Mouse (Mus musculus) midbrain, embryonic 16.5 days (tissue): ENCODE measurements at regions not wholly inside any gene's neighbourhood (a gene's known extent, or its start where the extent isn't known, plus 50 kb on each side); places are given as distances from the start of the nearest gene placed in this dataset.

ENCODE experiments used
- ATAC-seq: fragments of 200-750 bp; cut with Nextera tagmentation; 2 replicates; pipeline ENCODE4 v1.8.0; 2017; ENCODE audit warnings: moderate TSS enrichment
- H3K27ac ChIP-seq: fragments of 300-500 bp; sonication (generic); 2 replicates; pipeline ENCODE4 v1.5.1; 2014; ENCODE audit warnings: mild to moderate bottlenecking, low read length, mixed read lengths
- H3K27me3 ChIP-seq: fragments of 300-500 bp; sonication (generic); 2 replicates; pipeline ENCODE4 v1.6.1; 2014; ENCODE audit warnings: low read depth, low read length, mixed read lengths; ENCODE audit not compliant: control insufficient read depth, insufficient read depth
- H3K36me3 ChIP-seq: fragments of 300-500 bp; sonication (generic); 2 replicates; pipeline ENCODE4 v1.6.1; 2014; ENCODE audit warnings: mild to moderate bottlenecking, low read length, moderate library complexity, mixed read lengths; ENCODE audit not compliant: control insufficient read depth, insufficient read depth
- H3K4me1 ChIP-seq: fragments of 300-500 bp; sonication (generic); 2 replicates; pipeline ENCODE4 v1.6.1; 2014; ENCODE audit warnings: mild to moderate bottlenecking, low read length, mixed read lengths; ENCODE audit not compliant: control insufficient read depth, insufficient read depth
- H3K4me2 ChIP-seq: fragments of 300-500 bp; sonication (generic); 2 replicates; pipeline ENCODE4 v1.6.1; 2014; ENCODE audit warnings: mild to moderate bottlenecking, low read length, mixed read lengths
- H3K4me3 ChIP-seq: fragments of 300-500 bp; sonication (generic); 2 replicates; pipeline ENCODE4 v1.5.1; 2014; ENCODE audit warnings: low read depth, mild to moderate bottlenecking, low read length, moderate library complexity, mixed read lengths
- H3K9ac ChIP-seq: fragments of 300-500 bp; sonication (generic); 2 replicates; pipeline ENCODE4 v1.6.1; 2014; ENCODE audit warnings: low read depth, low read length, mixed read lengths
- H3K9me3 ChIP-seq: fragments of 300-500 bp; sonication (generic); replicated peaks from 2 replicates; pipeline ENCODE4 v1.6.1; 2014; ENCODE audit warnings: mild to moderate bottlenecking, low read length, mixed read lengths; ENCODE audit not compliant: control insufficient read depth, poor library complexity, severe bottlenecking
- WGBS: fragments of 180-500 bp; shearing (Covaris S2); extraction: QIAGEN DNeasy Blood & Tissue Kit; methylation state at CpG from one replicate; pipeline ENCODE4 v1.1.7; 2014; 5-methylcytosine and 5-hydroxymethylcytosine counted together

DNA sequence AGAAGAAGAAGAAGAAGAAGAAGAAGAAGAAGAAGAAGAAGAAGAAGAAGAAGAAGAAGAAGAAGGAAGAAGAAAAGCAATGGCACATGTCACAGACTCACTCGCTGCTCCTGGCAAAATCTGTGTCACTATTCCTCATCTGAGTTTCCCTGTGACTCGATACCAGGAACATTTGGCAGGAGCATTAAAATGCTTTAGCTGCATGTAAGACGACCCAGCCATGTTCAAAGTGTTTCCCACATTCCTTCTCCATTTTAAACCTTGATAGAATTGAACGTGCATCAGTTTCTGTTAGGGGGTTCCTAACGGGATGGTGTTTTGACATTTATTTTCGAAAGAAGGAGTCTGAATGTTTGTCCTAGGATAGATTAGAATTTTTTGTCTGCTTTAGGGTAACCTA lies 51.2 kb upstream of the Pja2 start:
- H3K36me3 ChIP-seq, result no peaks in the 10 kb centered on the region
- ATAC-seq, result no peak
- 91% methylated on average over 6 of the region's 6 CpGs for WGBS

DNA sequence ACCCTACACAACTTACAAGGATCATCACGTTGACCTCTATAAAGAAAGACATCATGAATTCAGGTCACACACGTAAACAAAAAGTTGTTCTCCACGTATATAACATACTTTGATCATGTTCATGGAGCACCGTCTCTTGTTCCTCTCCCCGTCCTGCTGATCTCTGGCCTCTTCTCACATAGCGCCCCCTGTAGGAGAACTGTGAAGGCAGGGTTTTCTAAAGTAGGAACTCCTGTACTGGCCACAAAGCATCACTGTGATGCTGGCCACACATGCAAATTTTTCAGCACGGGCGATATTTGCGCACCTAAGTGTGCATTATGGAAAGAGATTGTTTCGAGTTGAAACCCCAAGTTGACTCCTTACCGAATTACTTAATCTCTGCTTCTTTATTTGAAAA lies 51.9 kb upstream of the Pja2 start:
- H3K4me3 ChIP-seq, result no peak overlapping the region
- H3K4me2 ChIP-seq, result no peak overlapping the region
- 91% methylated on average over 11 of the region's 11 CpGs for WGBS
- H3K9me3 ChIP-seq, result no peaks in the 10 kb centered on the region
- H3K27me3 ChIP-seq, result no peaks in the 10 kb centered on the region
- no peaks in the 10 kb centered on the region for H3K4me1 ChIP-seq
- ATAC-seq, result no peak
- H3K36me3 ChIP-seq, result no peaks in the 10 kb centered on the region
- no peak overlapping the region for H3K27ac ChIP-seq
- no peak overlapping the region for H3K9ac ChIP-seq

More for the DNA sequence above, 51.2 kb upstream of the Pja2 start:
- H3K27me3 ChIP-seq, result no peaks in the 10 kb centered on the region
- H3K27ac ChIP-seq, result no peak overlapping the region
- no peak overlapping the region for H3K9ac ChIP-seq
- H3K4me1 ChIP-seq, result no peaks in the 10 kb centered on the region
- no peak overlapping the region for H3K4me2 ChIP-seq
- H3K9me3 ChIP-seq, result no peaks in the 10 kb centered on the region
- no peak overlapping the region for H3K4me3 ChIP-seq

DNA sequence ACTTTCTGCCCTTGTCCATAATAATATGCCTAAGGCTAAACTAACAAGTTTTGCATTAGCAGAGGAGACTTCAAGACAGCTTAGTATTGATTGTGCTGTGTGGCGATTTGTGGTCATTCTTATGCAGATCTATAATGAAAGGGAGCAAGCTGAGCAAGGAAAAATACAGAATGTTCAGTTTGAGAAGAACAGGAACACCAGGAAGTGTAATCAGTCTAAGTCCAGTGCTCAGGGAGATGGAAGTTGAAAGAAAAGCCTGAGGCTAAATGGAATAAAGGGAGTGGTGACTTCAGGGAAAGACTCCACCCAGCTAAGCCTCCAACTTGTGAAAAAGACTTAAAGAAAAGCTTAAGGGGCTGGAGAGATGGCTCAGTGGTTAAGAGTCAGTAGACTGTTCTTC lies 58.6 kb upstream of the Pja2 start:
- no peak for ATAC-seq
- no peak overlapping the region for H3K4me3 ChIP-seq
- WGBS, result 84% methylated on average over 1 of the region's 1 CpGs
- H3K4me2 ChIP-seq, result no peak overlapping the region
- no peaks in the 10 kb centered on the region for H3K9me3 ChIP-seq
- H3K4me1 ChIP-seq, result no peaks in the 10 kb centered on the region
- no peaks in the 10 kb centered on the region for H3K36me3 ChIP-seq
- H3K9ac ChIP-seq, result no peak overlapping the region
- no peak overlapping the region for H3K27ac ChIP-seq
- no peaks in the 10 kb centered on the region for H3K27me3 ChIP-seq

DNA sequence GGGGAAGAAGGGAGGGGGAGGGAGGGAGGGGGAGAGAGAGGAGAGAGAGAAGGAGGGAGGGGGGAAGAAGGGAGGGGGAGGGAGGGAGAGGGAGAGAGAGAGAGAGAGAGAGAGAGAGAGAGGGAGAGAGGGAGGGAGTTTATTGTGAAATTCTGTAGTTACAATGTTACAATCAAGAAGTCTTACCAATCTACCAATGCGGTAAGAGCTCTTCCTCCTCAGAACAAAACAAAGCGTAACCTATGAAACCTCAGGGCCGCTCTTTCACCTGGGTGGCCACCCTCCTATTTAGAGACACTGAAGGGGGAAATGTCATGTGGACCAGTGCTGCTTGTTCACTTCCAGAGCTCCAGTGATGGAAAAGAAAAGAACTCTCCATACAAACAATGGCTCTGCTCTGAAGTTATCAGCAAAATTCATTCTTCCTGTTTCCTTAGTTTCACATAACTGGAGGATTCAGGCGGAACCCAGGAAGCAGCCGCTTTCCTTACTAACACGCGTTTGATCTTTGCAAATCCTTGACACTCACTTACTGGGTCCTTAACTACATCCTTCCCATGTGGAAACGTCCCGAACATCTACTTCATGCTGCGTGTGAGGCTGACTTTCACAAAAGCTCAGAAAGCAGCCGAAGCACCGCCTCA lies 65.7 kb upstream of the Pja2 start:
- H3K9me3 ChIP-seq, result no peaks in the 10 kb centered on the region
- no peak for ATAC-seq
- no peak overlapping the region for H3K27ac ChIP-seq
- WGBS, result 50% methylated on average over 12 of the region's 12 CpGs
- peak overlapping the region; percentile 25 for H3K4me2 ChIP-seq
- no peaks in the 10 kb centered on the region for H3K36me3 ChIP-seq
- no peak overlapping the region for H3K4me3 ChIP-seq
- H3K9ac ChIP-seq, result no peak overlapping the region
- H3K27me3 ChIP-seq, result no peaks in the 10 kb centered on the region
- H3K4me1 ChIP-seq, result peaks cover 3% of the 10 kb centered on the region; the same call in 1 of the 2 replicates

DNA sequence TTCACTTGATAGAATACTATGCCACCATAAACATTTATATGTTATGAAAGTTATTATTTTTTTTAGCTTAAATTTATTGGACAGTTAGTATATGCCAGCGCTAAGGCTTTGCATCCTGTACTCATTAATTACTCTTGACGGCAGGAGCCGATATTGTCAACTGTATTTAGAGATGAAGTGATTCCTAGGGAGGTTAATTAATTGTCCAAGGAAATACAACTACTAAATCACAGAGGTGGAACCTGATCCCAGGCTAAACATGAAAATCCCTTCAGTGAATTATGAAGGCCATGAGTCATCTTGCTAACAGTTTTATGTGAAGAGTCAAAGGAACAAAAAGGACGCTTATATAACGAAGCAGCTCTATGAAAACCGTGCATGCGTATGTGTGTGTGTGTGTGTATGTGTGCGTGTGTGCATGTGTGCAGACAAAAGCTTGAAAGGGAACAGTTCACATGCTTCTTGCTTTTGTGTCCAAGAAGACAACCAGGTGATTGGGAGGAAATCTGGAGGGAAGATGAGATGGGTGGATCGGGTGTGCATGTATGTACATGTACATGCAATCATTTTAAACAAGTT lies 66.5 kb upstream of the Pja2 start:
- H3K4me2 ChIP-seq, result no peak overlapping the region
- H3K27ac ChIP-seq, result no peak overlapping the region
- no peaks in the 10 kb centered on the region for H3K9me3 ChIP-seq
- no peak for ATAC-seq
- H3K9ac ChIP-seq, result no peak overlapping the region
- H3K4me3 ChIP-seq, result no peak overlapping the region
- 83% methylated on average over 9 of the region's 9 CpGs for WGBS
- no peaks in the 10 kb centered on the region for H3K36me3 ChIP-seq
- no peaks in the 10 kb centered on the region for H3K27me3 ChIP-seq
- peaks cover 3% of the 10 kb centered on the region; the same call in 1 of the 2 replicates for H3K4me1 ChIP-seq

DNA sequence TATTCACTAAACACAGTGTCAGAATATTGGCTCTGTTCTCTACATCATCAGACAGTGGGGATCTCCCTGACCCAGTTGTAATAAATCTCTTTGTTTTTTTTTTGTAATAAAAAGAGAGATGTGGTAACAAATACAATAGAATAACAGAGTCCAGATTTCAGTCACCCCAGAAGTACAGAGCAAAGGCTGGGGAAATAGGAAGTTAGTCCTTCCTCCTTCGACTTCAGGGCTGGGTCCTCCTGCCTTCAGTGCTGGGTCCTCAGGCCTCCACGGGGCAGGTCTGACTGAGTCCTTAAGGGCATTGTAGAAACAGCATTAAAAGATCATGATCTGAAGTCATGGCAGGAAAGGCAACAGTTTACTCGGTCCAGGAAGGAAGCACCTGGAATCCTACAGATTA lies 67.0 kb upstream of the Pja2 start:
- H3K9me3 ChIP-seq, result no peaks in the 10 kb centered on the region
- ATAC-seq, result no peak

DNA sequence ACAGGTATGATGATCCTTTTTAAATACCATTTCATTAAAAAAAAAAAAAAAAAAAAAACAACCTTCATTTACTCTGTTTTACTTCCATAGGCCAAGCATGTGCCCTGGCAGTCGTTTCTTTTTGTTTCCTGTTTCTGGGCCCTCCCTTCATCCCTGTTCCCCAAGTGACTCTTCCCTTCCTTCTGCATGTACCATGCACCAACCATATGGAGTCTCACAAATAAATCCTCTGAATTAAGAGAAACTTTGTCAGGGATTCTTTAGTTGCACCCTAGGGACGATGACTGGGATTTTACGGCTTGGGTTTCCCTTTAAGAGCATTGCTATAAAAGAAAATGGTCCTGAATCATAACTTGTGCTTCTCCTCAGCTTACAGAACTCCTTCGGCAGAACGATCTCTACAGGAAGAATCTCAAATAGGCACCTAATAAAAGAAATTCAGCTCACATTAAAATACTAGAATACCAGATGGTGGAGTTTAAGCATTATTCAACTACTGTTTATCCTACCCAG lies 75.1 kb upstream of the Pja2 start:
- 58% methylated on average over 5 of the region's 5 CpGs for WGBS
- no peaks in the 10 kb centered on the region for H3K36me3 ChIP-seq
- H3K4me2 ChIP-seq, result no peak overlapping the region
- no peak overlapping the region for H3K9ac ChIP-seq
- H3K4me3 ChIP-seq, result no peak overlapping the region
- no peak for ATAC-seq
- H3K4me1 ChIP-seq, result peaks cover 3% of the 10 kb centered on the region; the same call in 1 of the 2 replicates
- H3K27me3 ChIP-seq, result no peaks in the 10 kb centered on the region
- no peaks in the 10 kb centered on the region for H3K9me3 ChIP-seq
- H3K27ac ChIP-seq, result no peak overlapping the region; the same call in 1 of the 2 replicates

More for the DNA sequence above, 67.0 kb upstream of the Pja2 start:
- H3K27me3 ChIP-seq, result no peaks in the 10 kb centered on the region
- no peak overlapping the region for H3K4me3 ChIP-seq
- H3K9ac ChIP-seq, result no peak overlapping the region
- no peaks in the 10 kb centered on the region for H3K36me3 ChIP-seq
- peaks cover 3% of the 10 kb centered on the region; the same call in 1 of the 2 replicates for H3K4me1 ChIP-seq
- 81% methylated on average over 3 of the region's 3 CpGs for WGBS
- no peak overlapping the region for H3K27ac ChIP-seq
- H3K4me2 ChIP-seq, result no peak overlapping the region

DNA sequence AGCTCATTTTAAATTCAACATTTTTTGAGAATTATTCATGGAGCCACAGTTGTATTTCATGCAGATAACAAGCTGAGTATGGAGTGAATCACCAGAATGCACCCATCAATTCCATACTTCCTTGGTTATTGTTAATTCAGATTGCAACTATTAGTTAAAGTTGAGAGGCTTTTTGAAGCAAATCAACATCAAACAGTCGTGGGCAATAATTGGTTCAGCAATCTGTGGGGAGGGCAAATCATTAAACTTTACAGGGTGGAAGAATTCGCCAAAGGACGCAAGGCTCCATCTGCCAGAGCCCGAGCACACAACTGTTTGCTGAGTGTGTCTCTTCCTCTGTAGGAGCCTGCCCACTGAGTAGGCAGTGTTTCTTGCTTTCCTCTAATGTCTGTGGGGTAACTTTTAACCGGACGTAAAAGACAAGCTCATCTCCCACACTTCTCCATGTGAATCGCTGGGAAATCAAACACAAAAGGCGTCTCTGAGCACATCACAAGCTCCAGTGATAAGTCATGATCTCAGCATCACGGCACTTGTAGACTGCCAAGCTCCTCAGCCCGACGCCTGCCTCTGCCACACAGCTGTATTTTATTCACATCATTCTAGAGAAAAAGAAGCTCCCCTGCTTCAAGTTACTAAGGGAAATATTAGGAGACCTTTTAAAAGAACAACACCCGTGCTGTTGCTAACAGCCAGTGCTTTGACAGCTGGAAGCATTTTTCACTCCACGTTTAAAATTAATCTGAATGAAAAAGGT lies 75.7 kb upstream of the Pja2 start:
- peak overlapping the region; percentile 20 for H3K4me2 ChIP-seq
- peaks cover 3% of the 10 kb centered on the region; the same call in 1 of the 2 replicates for H3K4me1 ChIP-seq
- WGBS, result 46% methylated on average over 13 of the region's 13 CpGs

DNA sequence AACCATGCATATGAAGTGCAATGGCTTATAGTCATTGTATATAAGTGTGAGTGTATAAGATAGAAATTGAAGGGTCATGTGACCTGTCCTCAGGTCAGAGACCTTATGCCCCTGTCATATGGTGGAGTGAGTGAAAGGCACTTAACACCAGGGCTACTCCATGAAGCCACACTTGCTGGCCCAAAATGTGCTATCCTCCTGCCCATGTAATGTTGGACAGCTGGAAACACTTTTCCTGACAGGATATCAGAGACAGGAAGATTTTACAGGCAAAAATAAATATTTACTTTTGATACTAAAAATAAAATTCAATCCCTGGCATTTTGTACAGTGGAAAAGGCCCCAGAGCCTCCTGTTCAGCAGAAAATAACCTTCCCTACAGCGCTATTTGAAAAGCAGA lies 94.1 kb upstream of the Pja2 start:
- H3K9me3 ChIP-seq, result no peaks in the 10 kb centered on the region
- no peak overlapping the region for H3K4me3 ChIP-seq
- ATAC-seq, result no peak
- H3K27ac ChIP-seq, result no peak overlapping the region
- no peak overlapping the region for H3K4me2 ChIP-seq
- no peaks in the 10 kb centered on the region for H3K36me3 ChIP-seq
- H3K9ac ChIP-seq, result no peak overlapping the region
- no peaks in the 10 kb centered on the region for H3K27me3 ChIP-seq
- WGBS, result 93% methylated on average over 1 of the region's 1 CpGs
- no peaks in the 10 kb centered on the region for H3K4me1 ChIP-seq

More for the DNA sequence above, 75.7 kb upstream of the Pja2 start:
- no peaks in the 10 kb centered on the region for H3K9me3 ChIP-seq
- ATAC-seq, result 0 out of 2 replicates have a peak, but pooled peaks have one; percentile 32
- no peak overlapping the region for H3K9ac ChIP-seq
- no peaks in the 10 kb centered on the region for H3K36me3 ChIP-seq
- peak overlapping the region; percentile 34; the same call in 1 of the 2 replicates for H3K27ac ChIP-seq
- no peak overlapping the region for H3K4me3 ChIP-seq
- no peaks in the 10 kb centered on the region for H3K27me3 ChIP-seq
